Mouse (Mus musculus) small intestine, adult 2 months (tissue): ENCODE results near the gene Ttc28. TPM values are rescaled to one million over a fixed set of nuclear protein-coding genes. Genes with fewer than 3 reads are reported as not detected.

ENCODE experiments used
- H3K27ac ChIP-seq: fragments of 200-500 bp; 2 replicates; pipeline ENCODE4 v1.5.1; 2012; ENCODE audit warnings: low read depth, low read length, control low read depth, inconsistent platforms; ENCODE audit not compliant: insufficient read depth
- H3K27me3 ChIP-seq: fragments of 200-500 bp; 2 replicates; pipeline ENCODE4 v1.6.1; 2012; ENCODE audit warnings: mild to moderate bottlenecking, moderate library complexity, low read length, inconsistent platforms; ENCODE audit not compliant: control insufficient read depth, insufficient read depth
- H3K36me3 ChIP-seq: fragments of 200-500 bp; 2 replicates; pipeline ENCODE4 v1.6.1; 2012; ENCODE audit warnings: mild to moderate bottlenecking, low read length, control low read depth, inconsistent platforms; ENCODE audit not compliant: control insufficient read depth, insufficient read depth
- H3K4me1 ChIP-seq: fragments of 200-500 bp; 2 replicates; pipeline ENCODE4 v1.6.1; 2012; ENCODE audit warnings: low read length, inconsistent platforms, mixed read lengths; ENCODE audit not compliant: control insufficient read depth, insufficient read depth, insufficient read length
- H3K4me3 ChIP-seq: fragments of 200-500 bp; 2 replicates; pipeline ENCODE4 v1.5.1; 2012; ENCODE audit warnings: low read depth, mild to moderate bottlenecking, control low read depth, inconsistent platforms, low read length, moderate library complexity
- CTCF ChIP-seq: fragments of 200-500 bp; IDR thresholded peaks from 2 replicates; pipeline ENCODE4 v1.5.1; 2012; ENCODE audit warnings: low read depth, mild to moderate bottlenecking, control low read depth, inconsistent platforms, low read length, moderate library complexity, mixed read lengths; ENCODE audit not compliant: insufficient replicate concordance, insufficient read length; ENCODE audit errors: extremely low read depth
- POLR2A ChIP-seq: fragments of 200-500 bp; IDR thresholded peaks from 2 replicates; pipeline ENCODE4 v1.6.1; 2012; ENCODE audit warnings: low read depth, mild to moderate bottlenecking, control low read depth, inconsistent platforms, low read length, moderate library complexity
- WGBS: fragments of 180-500 bp; shearing (Covaris S2); methylation state at CpG from one replicate; pipeline ENCODE4 v1.1.7; 2018; 5-methylcytosine and 5-hydroxymethylcytosine counted together
- polyA plus RNA-seq: library from polyadenylated mRNA; depleted of rRNA; stranded (reverse); fragments of >200 nt; gene quantifications from 2 replicates; pipeline ENCODE4 v1.2.3, GENCODE M21; 2012

Gene Ttc28
- polyA plus RNA-seq, 1 experiment = 3.2 TPM

DNA sequence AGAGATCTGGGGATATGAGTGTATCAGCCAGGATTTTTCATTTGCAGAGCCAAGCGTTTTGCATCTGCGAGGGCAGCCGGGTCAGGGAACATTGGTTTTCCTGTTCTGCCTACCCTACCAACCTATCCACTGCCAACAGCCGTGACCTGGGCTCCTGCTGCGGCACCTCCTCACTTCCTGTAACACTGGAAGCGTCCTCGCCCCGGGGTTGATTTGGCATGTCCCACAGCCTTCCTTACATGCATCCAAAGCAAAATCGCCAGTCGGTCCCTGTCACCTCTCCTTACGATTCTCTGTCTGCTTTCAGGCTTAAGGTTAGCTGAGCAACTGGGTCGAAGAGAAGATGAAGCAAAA is 349.4 kb downstream of the Ttc28 start:
- H3K27ac ChIP-seq = no peak overlapping the region

DNA sequence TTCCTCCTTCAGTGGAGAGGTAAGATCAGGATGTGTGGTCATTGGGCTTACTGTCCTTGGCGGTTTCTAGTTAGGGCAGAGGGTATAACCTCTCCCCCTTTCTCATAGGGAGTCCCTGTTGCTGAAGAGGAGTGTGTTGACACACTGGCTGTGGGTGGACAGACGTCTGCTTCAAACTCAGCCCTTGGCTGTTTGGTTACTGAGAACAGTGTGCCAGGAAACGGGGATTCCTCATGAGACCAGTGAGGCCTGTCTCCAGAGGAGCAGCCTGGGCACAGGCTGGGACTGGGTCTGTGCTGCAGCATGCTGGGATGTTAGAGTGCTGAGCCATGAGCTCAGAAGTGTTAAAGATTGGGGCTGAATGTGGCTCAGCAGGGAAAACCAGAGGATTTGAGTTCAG is 350.1 kb downstream of the Ttc28 start:
- Histone ChIP-seq H3K27ac (no peak overlapping the region), H3K27me3 (no peaks in the 10 kb centered on the region), H3K36me3 (no peaks in the 10 kb centered on the region), H3K4me1 (peaks cover 3% of the 10 kb centered on the region), H3K4me3 (no peak overlapping the region)
- 63% methylated on average over 3 of the region's 3 CpGs for WGBS
- no peak for TF ChIP-seq POLR2A
- TF ChIP-seq CTCF = no peak

More for the DNA sequence above, 349.4 kb downstream of the Ttc28 start:
- 82% methylated on average over 12 of the region's 12 CpGs for WGBS
- TF ChIP-seq POLR2A (no peak), CTCF (no peak)
- Histone ChIP-seq H3K4me3 (no peak overlapping the region), H3K36me3 (no peaks in the 10 kb centered on the region), H3K27me3 (no peaks in the 10 kb centered on the region), H3K4me1 (peaks cover 3% of the 10 kb centered on the region)

DNA sequence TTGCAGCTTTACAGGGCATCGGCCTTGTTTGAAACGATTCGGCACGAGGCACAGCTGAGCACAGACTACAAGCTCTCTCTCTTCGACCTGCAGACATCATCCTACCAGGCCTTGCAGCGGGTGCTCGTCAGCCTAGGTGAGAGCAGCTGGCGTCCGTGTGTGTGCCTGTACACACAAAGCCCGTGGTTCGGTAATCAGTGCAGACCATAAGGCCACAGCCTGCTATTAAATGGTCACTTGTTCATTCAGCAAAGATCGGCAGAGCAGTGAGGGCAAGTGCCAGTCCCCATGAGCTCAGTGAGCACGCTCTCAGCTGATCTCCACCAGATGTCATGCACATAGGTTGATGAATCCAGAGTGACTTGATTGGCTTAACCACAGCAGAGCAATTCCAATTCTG is 351.4 kb downstream of the Ttc28 start:
- WGBS = 90% methylated on average over 13 of the region's 13 CpGs
- no peak for TF ChIP-seq POLR2A
- no peak for TF ChIP-seq CTCF
- Histone ChIP-seq H3K27ac (no peak overlapping the region), H3K27me3 (no peaks in the 10 kb centered on the region), H3K4me3 (no peak overlapping the region), H3K36me3 (no peaks in the 10 kb centered on the region), H3K4me1 (peaks cover 3% of the 10 kb centered on the region)

DNA sequence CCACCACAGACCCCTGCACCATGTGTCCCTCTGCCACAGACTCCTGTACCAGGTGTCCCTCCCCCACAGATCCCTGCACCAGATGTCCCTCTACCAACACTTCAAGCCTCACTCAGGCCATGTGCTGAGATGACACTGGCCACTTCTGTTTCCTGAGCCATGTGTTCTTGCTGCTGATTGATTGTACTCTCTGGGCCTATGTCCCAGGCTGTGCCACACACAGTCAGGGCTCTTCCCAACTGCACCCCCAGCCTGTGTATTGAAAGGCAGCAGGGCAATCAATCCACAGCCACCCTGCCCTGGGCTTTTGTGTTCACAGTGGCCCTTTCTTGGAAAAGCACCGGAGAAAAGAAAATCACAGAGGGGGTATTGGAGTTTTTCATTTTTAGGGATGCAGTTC is 352.2 kb downstream of the Ttc28 start:
- H3K27ac ChIP-seq = no peak overlapping the region
- H3K4me3 ChIP-seq = no peak overlapping the region
- H3K27me3 ChIP-seq = no peaks in the 10 kb centered on the region
- no peaks in the 10 kb centered on the region for H3K36me3 ChIP-seq
- TF ChIP-seq CTCF (no peak), POLR2A (no peak)
- peaks cover 3% of the 10 kb centered on the region for H3K4me1 ChIP-seq
- WGBS = 100% methylated on average over 1 of the region's 1 CpGs

DNA sequence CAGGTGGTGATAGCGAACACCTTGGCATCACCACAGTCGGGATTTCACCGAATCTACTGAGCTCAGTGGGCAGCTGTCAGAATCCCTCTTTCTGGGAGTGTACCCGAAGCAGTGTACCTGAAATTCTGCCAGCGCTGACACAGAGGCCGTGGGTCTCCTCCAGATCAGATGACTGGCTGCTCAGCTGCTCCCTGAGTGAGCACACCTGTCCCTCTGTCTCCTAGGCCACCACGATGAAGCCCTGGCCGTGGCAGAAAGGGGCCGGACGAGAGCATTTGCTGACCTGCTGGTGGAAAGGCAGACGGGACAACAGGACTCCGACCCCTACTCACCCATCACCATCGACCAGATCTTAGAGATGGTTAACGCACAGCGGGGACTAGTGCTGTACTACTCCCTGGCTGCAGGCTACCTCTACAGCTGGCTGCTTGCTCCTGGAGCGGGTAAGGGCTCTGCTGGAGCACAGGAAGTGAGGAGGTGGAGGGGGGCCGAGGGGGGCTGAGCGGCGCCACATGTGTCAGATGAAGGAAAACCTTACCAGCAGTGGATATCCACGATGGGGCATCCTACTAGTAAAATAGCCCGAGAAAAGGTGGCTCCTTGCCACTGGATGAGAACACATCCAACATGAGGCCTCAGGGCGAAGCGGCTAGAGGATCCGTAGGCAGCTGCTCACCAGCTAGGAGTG is 353.6 kb downstream of the Ttc28 start:
- Histone ChIP-seq H3K36me3 (no peaks in the 10 kb centered on the region), H3K4me3 (no peak overlapping the region), H3K4me1 (peaks cover 3% of the 10 kb centered on the region), H3K27me3 (no peaks in the 10 kb centered on the region), H3K27ac (no peak overlapping the region)
- TF ChIP-seq POLR2A (no peak), CTCF (no peak)
- 65% methylated on average over 24 of the region's 24 CpGs for WGBS

DNA sequence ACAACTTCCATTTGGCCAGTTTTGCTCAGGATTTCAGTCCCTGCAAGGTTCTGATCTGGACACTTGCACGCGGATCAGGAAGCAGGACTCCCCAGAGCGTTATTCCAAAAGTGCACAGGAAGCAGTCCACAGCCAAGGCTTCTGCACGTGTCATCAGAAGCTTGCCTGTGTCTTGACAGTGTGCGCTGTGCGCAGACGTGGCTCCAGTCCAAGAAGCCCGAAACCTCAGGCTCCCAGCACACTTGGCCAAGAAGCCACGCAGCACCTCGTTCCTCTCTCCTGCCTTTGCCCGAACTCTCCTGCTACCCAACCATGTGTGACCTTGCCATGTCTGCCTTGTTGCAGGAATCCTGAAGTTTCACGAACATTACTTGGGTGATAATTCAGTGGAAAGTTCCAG is 355.5 kb downstream of the Ttc28 start:
- no peaks in the 10 kb centered on the region for H3K27me3 ChIP-seq
- no peak overlapping the region for H3K27ac ChIP-seq
- WGBS = 78% methylated on average over 12 of the region's 12 CpGs
- TF ChIP-seq CTCF (no peak), POLR2A (no peak)
- H3K36me3 ChIP-seq = no peaks in the 10 kb centered on the region
- H3K4me1 ChIP-seq = no peaks in the 10 kb centered on the region; the same call in 1 of the 2 replicates
- no peak overlapping the region for H3K4me3 ChIP-seq

DNA sequence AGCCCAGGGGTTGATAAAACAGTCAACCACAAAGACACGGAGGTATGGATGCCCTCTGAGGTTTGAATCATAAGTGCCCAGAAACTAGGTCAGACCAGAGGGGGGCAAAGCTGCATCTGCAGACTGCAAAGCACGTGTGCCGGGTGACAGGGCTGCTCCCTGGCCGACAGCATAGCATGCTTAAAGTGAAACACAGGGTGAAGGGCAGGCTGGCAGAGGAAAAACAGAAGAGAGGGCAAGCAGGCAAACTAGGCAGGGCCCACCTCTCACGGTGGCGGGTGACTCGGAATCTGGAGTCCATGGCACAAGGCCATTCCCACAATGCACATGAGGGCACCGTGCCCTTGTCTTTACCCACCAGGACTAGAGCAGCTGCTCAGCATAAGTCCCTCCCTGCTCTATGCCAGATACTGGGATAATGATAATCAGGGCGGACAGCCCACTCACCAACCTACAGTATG is 357.6 kb downstream of the Ttc28 start:
- Histone ChIP-seq H3K36me3 (no peaks in the 10 kb centered on the region), H3K27me3 (no peaks in the 10 kb centered on the region), H3K4me3 (no peak overlapping the region), H3K4me1 (no peaks in the 10 kb centered on the region; the same call in 1 of the 2 replicates), H3K27ac (no peak overlapping the region)
- WGBS = 82% methylated on average over 9 of the region's 9 CpGs
- no peak for TF ChIP-seq CTCF
- no peak for TF ChIP-seq POLR2A
